Mouse (Mus musculus) forebrain, embryonic 16.5 days (tissue): ENCODE measurements around the gene Gast. TPM values are rescaled to one million over a fixed set of nuclear protein-coding genes. Genes with fewer than 3 reads are reported as not detected.

Experiments
- ATAC-seq: fragments of 200-750 bp; cut with Nextera tagmentation; 2 replicates; pipeline ENCODE4 v1.8.0; 2017; ENCODE audit warnings: mild to moderate bottlenecking, moderate library complexity
- H3K27ac ChIP-seq: fragments of 300-500 bp; sonication (generic); 2 replicates; pipeline ENCODE4 v1.5.1; 2014; ENCODE audit warnings: low read length, control low read depth
- H3K27me3 ChIP-seq: fragments of 300-500 bp; sonication (generic); replicated peaks from 2 replicates; pipeline ENCODE4 v1.6.1; 2014; ENCODE audit warnings: low read length; ENCODE audit not compliant: control insufficient read depth, insufficient read depth
- H3K36me3 ChIP-seq: fragments of 300-500 bp; sonication (generic); 2 replicates; pipeline ENCODE4 v1.6.1; 2014; ENCODE audit not compliant: control insufficient read depth, insufficient read depth
- H3K4me1 ChIP-seq: fragments of 300-500 bp; sonication (generic); replicated peaks from 2 replicates; pipeline ENCODE4 v1.6.1; 2014; ENCODE audit warnings: low read length; ENCODE audit not compliant: control insufficient read depth, insufficient read depth
- H3K4me2 ChIP-seq: fragments of 300-500 bp; sonication (generic); 2 replicates; pipeline ENCODE4 v1.6.1; 2014; ENCODE audit warnings: mild to moderate bottlenecking, low read length, control low read depth
- H3K4me3 ChIP-seq: fragments of 300-500 bp; sonication (generic); replicated peaks from 2 replicates; pipeline ENCODE4 v1.5.1; 2014; ENCODE audit warnings: mild to moderate bottlenecking, low read length, control low read depth
- H3K9ac ChIP-seq: fragments of 300-500 bp; sonication (generic); replicated peaks from 2 replicates; pipeline ENCODE4 v1.6.1; 2014; ENCODE audit warnings: low read depth, low read length, control low read depth
- H3K9me3 ChIP-seq: fragments of 300-500 bp; sonication (generic); 2 replicates; pipeline ENCODE4 v1.6.1; 2016; ENCODE audit warnings: low read length; ENCODE audit not compliant: control insufficient read depth
- WGBS: fragments of 180-500 bp; shearing (Covaris S2); extraction: QIAGEN DNeasy Blood & Tissue Kit; methylation state at CpG from one replicate; pipeline ENCODE4 v1.1.7; 2014; 5-methylcytosine and 5-hydroxymethylcytosine counted together
- polyA plus RNA-seq: library from polyadenylated mRNA; unstranded; fragments of >200 nt; fragmentation: Nextera tagmentation; extraction: Ambion mirVana; gene quantifications from 2 replicates; pipeline ENCODE4 v1.2.1, GENCODE M21; 2015

Gast gene
- polyA plus RNA-seq, 1 experiment from 2014 or later: not detected

- Histone ChIP-seq H3K4me2 (no peak overlapping the region), H3K9ac (no peak overlapping the region), H3K27ac (no peak overlapping the region), H3K36me3 (peaks cover 12% of the 10 kb centered on the region), H3K9me3 (no peaks in the 10 kb centered on the region), H3K4me3 (no peak overlapping the region), H3K4me1 (peaks cover 5% of the 10 kb centered on the region), H3K27me3 (no peaks in the 10 kb centered on the region)
- 84% methylated on average over 3 of the region's 3 CpGs for WGBS
- ATAC-seq: no peak
These were observed 50.8 kb downstream of the Gast start for GRCm38 (mm10) chr11:100385016-100385415.

- Histone ChIP-seq H3K9me3 (no peaks in the 10 kb centered on the region), H3K4me3 (no peak overlapping the region), H3K4me2 (no peak overlapping the region), H3K36me3 (peaks cover 10% of the 10 kb centered on the region), H3K4me1 (peaks cover 5% of the 10 kb centered on the region), H3K27me3 (no peaks in the 10 kb centered on the region), H3K27ac (no peak overlapping the region), H3K9ac (no peak overlapping the region)
- no peak for ATAC-seq
- WGBS: 49% methylated on average over 5 of the region's 5 CpGs
These were observed 52.4 kb downstream of the Gast start for GRCm38 (mm10) chr11:100386586-100386985.

Other genes with a start within 250 kb of the Gast start
- gene Krt32, start 246.2 kb upstream of the Gast start, polyA plus RNA-seq: not detected in 2 replicates
- not detected in 2 replicates for gene Krt35, start 238.2 kb upstream of the Gast start, polyA plus RNA-seq
- gene Krt36, start 228.8 kb upstream of the Gast start, polyA plus RNA-seq: not detected in 2 replicates
- not detected in 2 replicates for gene Krt13, start 212.8 kb upstream of the Gast start, polyA plus RNA-seq
- 2.2 TPM in 1 of 2 replicates, not detected in the other for gene Krt15, start 198.5 kb upstream of the Gast start, polyA plus RNA-seq
- 0.30 and 2.3 TPM in 2 replicates for gene Krt19, start 185.7 kb upstream of the Gast start, polyA plus RNA-seq
- not detected in 2 replicates for gene Krt9, start 141.2 kb upstream of the Gast start, polyA plus RNA-seq
- 0.38 and 1.6 TPM in 2 replicates for gene Krt14, start 126.9 kb upstream of the Gast start, polyA plus RNA-seq
- gene Krt16, start 85.5 kb upstream of the Gast start, polyA plus RNA-seq: not detected in 2 replicates
- 0.27 and 0.62 TPM in 2 replicates for gene Krt17, start 73.4 kb upstream of the Gast start, polyA plus RNA-seq
- gene Krt42, start 64.5 kb upstream of the Gast start, polyA plus RNA-seq: not detected in 2 replicates
- gene Eif1, start 14.5 kb upstream of the Gast start, polyA plus RNA-seq: 1,243 and 1,295 TPM in 2 replicates
- gene Hap1, start 21.7 kb downstream of the Gast start, polyA plus RNA-seq: 72.3 and 164 TPM in 2 replicates
- 56.2 and 62.0 TPM in 2 replicates for gene Jup, start 63.4 kb downstream of the Gast start, polyA plus RNA-seq
- 13.8 and 13.9 TPM in 2 replicates for gene P3h4, start 80.4 kb downstream of the Gast start, polyA plus RNA-seq
- 18.4 and 25.6 TPM in 2 replicates for gene Fkbp10, start 81.3 kb downstream of the Gast start, polyA plus RNA-seq
- 104 and 120 TPM in 2 replicates for gene Nt5c3b, start 107.4 kb downstream of the Gast start, polyA plus RNA-seq
- gene Klhl10, start 107.5 kb downstream of the Gast start, polyA plus RNA-seq: 0.62 and 0.80 TPM in 2 replicates
- gene Klhl11, start 138.3 kb downstream of the Gast start, polyA plus RNA-seq: 14.3 and 17.4 TPM in 2 replicates
- 242 and 248 TPM in 2 replicates for gene Acly, start 193.6 kb downstream of the Gast start, polyA plus RNA-seq
- 1.0 and 2.0 TPM in 2 replicates for gene Ttc25, start 211.2 kb downstream of the Gast start, polyA plus RNA-seq
- gene Cnp, start 240.5 kb downstream of the Gast start, polyA plus RNA-seq: 22.8 and 29.8 TPM in 2 replicates